Mouse (Mus musculus) large intestine, adult 2 months (tissue): Measurements from ENCODE around the gene Crb1. TPM values are rescaled to one million over a fixed set of nuclear protein-coding genes. Genes with fewer than 3 reads are reported as not detected.

Source experiments
- DNase-seq: peaks from one replicate; pipeline ENCODE4 v3.0.0-alpha.2; 2012; ENCODE audit warnings: low read depth, low spot score
- WGBS: fragments of 180-500 bp; shearing (Covaris S2); methylation state at CpG from one replicate; pipeline ENCODE4 v1.1.7; 2018; 5-methylcytosine and 5-hydroxymethylcytosine counted together
- polyA plus RNA-seq: library from polyadenylated mRNA; depleted of rRNA; stranded (reverse); fragments of >200 nt; gene quantifications from 2 replicates; pipeline ENCODE4 v1.2.3, GENCODE M21; 2012

The Crb1 gene
- polyA plus RNA-seq, 1 experiment: not detected

DNA sequence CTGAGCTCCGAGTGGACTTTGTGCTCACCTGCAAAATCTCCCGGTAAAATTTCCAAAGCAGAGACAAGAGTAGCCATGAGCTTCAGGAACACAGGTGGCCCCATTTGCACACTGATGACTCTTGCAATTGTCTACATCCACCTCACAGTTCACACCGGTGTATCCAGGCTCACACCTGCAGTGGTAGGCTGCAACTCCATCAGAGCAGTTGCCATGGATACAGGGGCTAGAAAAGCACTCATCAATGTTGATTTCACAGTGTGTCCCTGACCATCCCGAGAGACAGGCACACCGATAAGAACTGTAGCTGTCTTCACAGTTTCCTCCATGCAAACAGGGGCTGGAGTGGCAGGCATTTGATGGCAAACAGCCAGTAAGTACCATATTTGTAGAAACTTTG, 140.1 kb downstream of the Crb1 start:
- WGBS: 62% methylated on average over 5 of the region's 5 CpGs
- no peak for DNase-seq

DNA sequence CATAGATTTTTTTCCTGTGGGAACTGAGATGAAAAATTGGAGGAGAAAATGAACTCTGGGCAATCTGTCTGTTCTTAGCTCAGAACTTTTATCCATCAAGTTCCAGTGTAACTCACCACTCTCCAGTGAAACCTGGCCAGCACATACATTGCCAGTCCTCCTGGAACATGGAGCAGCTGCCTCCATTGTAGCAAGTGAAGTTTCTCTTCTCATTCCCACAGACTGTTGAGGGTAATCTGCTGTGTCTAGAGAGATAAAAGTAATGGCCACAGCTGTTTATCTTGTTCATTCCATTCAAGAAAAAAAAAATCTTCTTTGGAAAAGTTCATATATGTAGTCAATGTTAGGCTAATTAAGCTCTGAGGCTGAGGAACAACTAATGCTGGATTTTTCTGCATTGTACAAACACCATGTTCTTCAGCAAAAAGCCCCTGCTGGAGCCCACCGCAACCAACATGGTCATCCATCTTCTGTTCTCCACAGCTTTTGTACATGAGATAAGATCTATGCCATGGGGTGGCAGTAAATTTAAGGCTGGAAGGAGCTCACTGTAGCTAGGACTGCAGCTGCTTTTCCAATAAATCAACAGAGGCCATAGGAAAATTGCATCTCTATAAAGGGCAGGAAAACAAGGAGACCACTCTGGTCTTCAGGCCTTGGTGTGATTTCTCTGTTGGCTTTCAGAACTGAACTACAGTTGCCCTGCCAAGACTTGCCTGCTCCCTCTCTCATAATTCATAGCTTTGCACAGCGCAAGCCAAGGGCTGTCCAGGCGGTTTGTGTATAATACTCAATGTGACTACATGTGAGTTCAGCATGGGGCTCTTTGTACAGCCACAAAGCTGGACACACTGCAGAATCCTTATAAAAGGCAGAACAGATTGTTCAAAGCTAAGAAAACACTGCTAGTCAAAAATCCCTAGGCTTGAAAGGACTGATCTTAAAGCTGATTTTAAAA, 142.0 kb downstream of the Crb1 start:
- no peak for DNase-seq
- WGBS: 75% methylated on average over 3 of the region's 3 CpGs

DNA sequence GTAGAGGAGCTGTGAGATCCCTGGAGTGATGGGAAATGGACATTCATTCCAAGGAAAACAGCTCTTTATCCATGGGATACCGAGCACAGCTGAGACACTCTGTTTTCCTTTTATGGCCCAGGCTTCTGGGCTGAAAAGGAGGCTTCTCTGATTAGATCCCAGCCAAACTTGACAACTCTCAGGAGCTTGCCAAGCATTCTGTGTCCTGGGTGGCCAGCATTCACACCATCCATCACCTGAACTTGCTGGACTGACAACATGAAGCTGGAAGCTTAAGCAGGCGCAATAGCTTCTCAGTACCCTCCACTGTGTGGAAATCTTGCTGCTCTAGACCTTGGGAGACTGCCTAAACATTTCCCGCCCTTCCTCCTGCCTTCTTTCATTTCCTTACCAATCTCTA, 144.3 kb downstream of the Crb1 start:
- no peak for DNase-seq
- 53% methylated on average over 3 of the region's 3 CpGs for WGBS

DNA sequence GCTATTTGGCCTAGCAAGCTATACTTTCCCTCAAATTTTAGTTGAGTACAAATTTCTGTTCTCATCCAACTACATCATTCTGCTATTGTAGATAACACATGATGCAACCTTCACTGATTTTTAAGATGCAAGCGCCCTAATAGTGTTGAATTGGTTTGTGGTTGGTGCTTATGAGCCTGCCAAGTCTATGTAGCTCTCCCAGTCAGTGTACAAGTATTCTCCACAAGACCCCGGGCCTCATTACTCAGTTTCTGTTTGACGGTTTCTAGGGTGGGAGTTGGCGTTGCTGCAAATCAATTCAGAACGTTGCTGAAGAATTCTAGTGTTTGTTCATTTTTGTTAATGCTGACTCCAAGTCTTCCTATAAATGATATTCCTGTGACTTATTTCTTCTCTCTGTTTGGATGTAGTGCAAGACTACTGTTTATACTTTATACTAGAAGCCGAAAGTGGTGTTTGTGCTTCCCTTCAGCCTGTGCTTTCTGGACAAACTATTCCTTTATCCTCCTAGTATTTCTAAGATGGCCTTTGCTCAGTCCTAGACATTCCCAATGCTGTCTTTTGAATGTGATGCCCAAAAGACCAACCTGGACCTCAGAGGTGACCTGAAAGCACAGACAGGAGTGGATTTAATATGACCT, 152.5 kb downstream of the Crb1 start:
- DNase-seq: no peak

DNA sequence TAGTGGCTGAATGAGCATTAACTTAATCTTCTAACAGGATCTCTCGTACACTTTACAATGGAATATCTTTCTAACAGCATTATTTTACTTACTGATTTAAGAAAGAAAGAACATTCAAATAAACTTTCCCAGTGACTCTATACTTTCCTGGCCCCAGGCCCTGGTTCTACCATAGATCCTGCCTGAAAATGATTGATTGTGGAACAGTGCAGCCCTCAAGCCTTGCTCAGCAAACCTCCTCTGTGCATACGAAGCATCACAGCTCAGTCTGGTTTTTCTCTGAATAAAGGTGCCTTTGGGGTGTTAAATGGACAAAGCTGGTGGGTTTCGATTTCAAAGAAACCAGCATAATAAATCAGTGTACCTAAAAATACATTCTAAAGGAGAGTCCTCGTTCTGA, 153.1 kb downstream of the Crb1 start:
- DNase-seq: no peak
- 77% methylated on average over 4 of the region's 4 CpGs for WGBS

More for the DNA sequence above, 152.5 kb downstream of the Crb1 start:
- WGBS: 63% methylated on average over 6 of the region's 6 CpGs

DNA sequence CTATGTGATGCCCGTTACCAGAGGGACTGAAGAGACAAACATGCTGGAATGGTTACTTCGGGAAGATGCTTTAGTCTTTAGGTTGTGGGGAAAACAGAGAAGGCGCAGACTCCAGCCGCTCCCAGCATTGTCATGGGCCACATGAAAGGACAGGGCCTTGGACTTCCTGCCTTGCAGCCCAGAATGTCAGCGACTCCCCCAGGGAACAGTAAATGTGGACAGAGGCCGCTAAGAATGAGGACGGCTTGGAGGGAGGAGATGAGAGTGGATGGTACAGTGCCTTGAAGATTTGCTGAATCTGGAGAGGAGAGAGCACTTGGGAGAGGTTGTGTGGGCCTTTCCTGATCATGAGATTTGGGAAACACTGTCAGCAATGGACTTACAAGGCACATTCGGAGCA, 161.6 kb downstream of the Crb1 start:
- DNase-seq: no peak
- WGBS: 66% methylated on average over 8 of the region's 8 CpGs

DNA sequence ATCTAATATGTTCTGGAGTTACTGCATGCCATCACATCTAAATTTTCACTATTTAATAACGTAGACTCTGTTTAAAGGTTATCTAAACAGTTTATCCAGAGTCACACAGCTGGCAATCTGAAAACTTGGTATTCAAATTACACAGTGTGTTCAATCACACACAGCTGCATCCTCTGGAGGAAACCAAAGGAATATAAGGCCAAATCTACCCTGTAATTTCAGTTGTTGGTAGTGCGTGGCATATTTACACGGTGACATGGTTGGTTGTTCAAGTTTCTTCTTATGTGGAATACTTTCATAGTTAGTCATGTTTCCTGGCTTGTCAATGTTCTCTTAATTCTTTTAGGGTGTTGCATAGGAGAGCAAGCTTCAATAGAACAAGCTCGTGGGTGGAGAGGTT, 166.4 kb downstream of the Crb1 start:
- WGBS: 53% methylated on average over 4 of the region's 4 CpGs
- no peak for DNase-seq

DNA sequence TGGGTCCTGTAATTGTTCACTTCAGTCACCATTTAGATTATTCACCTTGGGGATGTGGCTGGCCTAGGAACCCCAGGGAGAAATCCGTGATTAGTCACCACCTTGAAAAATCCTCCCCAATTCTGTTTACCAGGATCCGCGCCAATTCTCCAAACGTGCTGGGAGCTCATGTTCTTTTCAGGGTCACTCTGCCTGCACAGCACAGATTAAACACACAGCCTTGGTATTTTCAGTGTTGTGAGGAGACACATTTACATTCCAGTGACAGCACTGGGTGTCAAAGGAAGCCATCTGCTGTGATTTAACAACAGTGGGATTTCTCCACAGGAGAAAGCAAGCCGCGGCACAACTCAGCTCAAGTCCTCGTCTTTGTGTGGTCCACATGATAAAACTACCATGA, 167.1 kb downstream of the Crb1 start:
- DNase-seq: no peak
- 36% methylated on average over 7 of the region's 7 CpGs for WGBS

DNA sequence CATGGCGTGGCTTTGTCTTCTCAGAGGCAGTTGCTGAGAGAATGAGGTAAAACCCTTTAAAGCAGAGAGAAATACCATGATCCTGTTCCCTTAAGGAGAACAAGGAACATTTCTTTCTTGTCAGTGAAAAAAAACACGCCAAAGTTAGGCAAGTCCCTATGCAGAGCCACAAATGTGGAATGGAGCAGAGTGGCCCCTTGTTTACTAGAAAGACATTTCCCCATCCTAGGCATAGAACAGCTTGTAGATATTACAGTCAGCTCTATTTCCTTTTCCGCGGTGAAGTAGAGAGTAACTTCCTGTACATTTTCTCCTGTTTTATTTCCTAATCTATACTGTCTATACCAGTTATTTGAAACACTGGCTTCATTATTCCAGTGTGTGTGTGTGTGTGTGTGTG, 170.6 kb downstream of the Crb1 start:
- 68% methylated on average over 4 of the region's 4 CpGs for WGBS

DNA sequence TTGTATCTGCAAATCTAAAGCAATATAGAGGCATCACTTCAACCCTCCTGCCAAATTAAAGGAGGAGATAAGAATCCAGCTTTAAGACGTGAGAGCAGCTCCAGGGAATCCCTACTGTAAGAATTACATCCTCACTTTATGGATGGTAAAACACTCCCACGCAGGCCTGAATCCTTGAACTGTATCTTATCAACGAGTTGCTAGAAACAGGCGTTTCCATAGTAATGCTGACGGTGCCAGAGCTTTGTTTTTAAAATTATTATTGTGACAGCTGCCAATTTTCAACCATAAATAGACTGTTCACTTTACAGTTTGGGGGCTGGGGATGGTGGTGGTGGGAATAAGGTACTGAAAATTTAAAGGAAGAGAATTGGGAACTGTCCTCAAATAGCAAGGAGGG, 173.9 kb downstream of the Crb1 start:
- no peak for DNase-seq
- 50% methylated on average over 5 of the region's 5 CpGs for WGBS

More for the DNA sequence above, 170.6 kb downstream of the Crb1 start:
- DNase-seq: no peak

DNA sequence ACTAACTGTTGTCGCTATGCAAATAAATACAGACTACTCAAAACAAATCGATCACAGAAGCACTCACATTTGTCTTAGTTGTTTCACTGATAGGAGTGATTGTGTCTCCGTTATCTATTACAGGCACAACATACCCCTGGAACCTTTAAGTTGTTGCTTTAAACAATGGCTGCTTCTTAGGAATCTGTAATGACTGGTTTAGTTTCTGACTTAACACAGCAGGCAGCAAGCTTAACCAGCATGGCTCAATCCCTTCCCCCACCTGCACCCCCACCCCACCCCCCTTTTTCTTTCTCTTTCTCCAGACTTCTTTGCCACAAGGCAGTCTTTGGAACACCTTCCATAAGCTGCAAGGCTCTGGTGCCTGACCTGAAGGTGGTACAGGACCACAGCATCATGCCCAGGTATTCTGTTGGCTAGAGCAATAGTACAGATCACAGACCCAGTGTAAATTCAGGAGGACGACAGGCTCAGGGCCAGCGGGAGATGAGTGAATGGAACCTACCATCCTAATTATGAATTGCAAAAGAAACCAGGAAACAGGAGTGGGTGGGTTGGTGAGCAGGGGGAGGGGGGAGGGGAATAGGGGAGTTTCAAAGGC, 182.4 kb downstream of the Crb1 start:
- 37% methylated on average over 5 of the region's 5 CpGs for WGBS
- DNase-seq: no peak

DNA sequence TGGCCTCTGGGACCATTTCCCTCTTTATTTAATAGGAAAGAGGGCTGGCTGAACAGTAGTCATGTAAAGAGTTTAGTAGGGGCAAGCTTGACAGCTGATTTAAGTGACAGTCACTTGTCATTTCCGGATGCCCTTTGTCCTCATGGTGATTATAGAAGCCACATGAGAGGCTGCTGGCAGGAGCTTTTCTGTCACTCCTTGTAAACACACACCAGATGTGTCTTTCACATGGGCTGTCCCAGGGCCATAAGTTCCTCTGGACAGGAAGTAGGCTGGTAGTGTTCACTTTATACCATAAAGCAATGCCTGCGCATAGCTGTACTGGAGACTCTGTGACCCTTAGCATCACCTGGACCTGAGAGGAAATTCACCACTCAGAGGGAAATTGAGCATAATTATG, 182.9 kb downstream of the Crb1 start:
- no peak for DNase-seq
- 38% methylated on average over 2 of the region's 2 CpGs for WGBS

DNA sequence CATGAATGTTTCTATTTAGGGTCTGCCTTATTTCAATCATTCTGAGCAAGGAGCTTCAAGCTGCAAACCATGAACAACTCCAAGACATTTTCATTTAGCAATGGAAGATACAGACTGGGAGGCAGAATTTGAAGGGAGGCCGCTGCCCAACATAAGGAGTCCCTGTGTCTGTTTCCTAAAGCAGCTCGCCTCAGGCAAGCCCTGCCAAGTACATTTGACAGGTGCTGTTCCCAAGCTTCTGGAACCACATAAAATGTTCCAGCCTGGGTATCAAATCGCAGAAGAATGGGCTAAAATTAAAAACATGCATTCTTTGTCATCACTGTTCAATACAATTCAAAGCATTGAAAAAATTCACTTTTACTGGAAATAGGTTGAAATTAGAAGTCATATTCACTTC, 184.3 kb downstream of the Crb1 start:
- 76% methylated on average over 3 of the region's 3 CpGs for WGBS
- DNase-seq: no peak

DNA sequence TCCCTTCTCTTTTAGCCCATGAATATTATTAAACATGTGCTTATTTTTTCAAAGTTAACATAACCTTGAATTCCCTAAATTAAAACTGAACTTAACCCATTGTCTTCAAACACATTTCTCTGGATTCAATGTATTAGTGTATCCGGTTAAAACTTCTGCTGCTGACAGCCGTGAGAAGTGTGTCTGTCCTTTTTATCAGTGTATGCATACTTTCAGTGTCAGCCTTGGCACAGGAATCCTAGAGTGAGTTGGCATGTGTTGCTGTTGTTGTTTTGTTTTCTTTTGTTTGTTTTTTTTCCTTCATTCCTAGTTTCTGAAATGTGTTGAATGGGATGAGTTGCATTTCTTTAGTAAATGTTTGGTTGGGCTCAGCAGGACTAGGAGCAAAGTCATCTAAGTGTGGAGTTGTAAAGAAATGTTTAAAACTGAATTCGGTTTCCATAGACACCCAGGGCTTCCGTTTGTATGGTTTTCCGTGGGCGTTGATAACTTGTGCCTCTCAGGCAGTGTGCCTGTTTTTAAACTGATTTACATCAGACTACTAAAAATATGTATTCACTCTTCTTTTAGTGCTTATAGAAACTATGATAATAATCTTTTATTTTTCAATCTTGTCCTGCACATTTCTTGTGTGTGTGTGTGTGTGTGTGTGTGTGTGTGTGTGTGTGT, 196.3 kb downstream of the Crb1 start:
- 66% methylated on average over 6 of the region's 6 CpGs for WGBS
- no peak for DNase-seq

DNA sequence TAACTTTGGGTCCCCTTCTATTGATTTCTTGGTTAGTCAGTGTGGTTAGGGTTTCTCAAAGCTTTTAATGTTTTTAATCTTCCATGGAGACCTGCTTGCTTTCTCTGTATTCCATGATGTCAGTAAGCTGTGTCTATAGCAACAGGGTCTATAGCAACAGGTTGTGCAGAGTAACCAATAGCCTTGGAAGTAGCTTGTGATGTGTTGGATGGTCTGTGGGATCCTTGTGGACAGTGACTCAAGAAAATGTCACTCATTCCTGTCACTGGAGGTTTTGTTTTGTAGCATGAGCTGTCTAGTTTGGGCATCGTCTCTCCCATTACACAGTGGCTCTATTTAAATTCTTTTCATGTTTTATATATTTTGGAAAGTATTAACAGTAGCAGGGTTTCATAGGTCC, 197.2 kb downstream of the Crb1 start:
- 73% methylated on average over 1 of the region's 1 CpGs for WGBS
- no peak for DNase-seq

DNA sequence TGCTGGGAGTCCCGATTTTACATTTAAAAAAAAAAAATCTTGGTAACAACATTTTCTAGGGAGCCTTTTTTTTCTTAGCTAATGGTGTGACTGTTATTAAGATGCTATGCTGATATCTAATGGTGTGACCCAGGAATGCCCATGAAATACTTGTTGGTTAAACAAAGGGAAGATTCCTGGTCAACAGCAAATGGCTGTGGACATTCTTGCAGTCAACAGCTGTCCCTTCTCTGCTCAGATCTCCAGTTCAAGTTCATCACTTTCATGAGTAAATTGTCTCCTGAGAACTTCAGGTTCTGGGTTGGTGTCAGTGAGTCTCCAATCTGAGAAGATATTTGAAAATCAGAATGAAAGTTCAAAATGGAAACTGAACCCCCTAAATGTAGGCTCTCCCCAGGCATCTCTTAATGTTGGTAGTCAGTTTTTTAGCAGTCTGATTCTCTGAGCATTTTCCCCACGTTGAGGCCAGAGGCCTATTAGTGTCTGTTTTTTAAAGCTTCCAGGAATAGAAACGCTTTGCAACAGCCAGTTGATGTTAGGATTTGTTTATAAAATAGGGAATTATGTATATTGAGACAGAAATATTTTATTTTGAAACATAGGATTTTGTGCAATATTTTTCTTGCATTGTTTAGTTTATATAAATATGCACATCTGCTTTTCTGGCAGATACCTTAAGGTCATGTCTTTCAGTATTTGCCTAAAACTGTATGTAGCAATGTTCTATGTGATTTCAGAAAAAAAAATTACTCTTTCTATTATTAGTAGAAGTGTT, 202.7 kb downstream of the Crb1 start:
- WGBS: 66% methylated on average over 3 of the region's 3 CpGs
- no peak for DNase-seq

DNA sequence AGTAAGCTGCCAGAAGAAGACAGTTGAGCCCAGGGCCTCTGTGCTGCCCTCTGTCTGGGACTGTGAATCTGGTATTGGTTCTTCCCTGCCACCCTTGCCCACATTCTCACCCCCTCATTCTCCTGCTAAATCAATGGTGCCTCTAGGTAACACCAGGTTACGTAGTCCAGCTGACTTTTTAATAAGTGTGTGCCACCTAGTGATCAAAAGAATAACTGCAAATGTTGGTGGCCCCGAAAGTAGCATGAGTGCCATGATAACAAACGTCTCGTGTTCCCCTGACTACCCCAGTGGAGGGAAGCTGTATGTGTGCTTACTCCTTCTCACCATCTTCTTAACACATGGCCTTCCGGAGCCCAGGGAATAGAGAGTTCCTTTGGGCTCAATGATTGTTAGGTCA, 214.1 kb downstream of the Crb1 start:
- no peak for DNase-seq
- 48% methylated on average over 5 of the region's 5 CpGs for WGBS

DNA sequence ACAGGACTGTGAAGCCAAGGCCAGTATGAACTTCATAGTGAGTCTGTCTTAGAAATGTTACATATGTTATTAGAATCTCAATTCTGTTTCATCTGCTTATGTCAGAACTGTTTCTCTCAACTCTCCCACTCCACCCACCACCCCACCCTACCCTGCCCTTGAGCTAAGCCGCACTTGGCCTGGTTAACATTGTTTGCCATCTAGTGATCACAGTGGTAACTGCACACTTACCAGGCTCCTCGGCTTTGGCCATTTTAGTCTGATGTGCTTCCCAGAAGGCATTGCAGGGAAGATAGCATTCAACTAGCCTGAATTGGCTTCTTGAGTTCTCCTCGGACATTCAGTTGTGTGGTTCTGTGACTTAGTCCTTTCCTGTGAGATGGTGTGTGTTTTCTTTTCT, 215.3 kb downstream of the Crb1 start:
- no peak for DNase-seq
- 48% methylated on average over 3 of the region's 3 CpGs for WGBS

DNA sequence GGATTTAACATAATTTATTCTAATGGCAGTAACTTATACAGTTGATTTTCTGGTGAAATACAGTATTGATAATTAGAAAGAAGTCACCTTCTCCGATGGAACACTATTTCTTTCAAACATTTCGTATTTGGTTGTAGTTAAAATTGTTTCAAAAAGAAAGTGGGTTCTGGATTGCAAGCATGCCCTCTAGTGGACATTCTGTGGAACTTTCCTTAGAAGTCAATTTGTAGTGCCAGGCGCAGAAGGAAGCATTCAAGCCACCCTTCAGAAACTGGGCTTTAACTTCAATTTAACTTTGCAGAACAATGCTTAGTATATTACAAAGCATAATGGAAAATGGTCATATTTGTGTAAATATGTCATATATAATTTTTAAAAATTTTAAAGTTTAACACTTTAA, 220.5 kb downstream of the Crb1 start:
- DNase-seq: peak; percentile 16
- WGBS: 22% methylated on average over 3 of the region's 3 CpGs

DNA sequence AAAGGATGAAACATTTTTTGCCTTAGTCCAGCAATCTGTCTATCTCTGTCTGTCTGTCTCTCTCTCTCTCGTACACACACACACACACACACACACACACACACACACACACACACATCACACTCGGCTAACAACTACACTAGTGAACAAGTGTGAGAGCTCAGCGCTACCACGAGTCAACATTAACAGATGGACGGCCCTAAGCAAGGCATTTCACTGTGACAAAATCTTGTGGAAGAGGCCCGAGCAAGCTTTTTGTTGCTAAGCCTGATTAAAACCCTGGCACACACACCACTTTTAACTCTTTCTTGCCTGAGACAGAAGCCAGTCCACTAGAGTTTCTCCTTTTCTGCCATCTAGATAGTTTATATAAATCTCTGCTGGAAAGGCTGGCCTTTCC, 223.4 kb downstream of the Crb1 start:
- DNase-seq: no peak
- WGBS: 73% methylated on average over 6 of the region's 6 CpGs
